Mouse (Mus musculus): ENCODE measurements around the gene Atf2. TPM values are rescaled to one million over a fixed set of nuclear protein-coding genes. Genes with fewer than 3 reads are reported as not detected.

Gene Atf2
- polyA plus RNA-seq (2016; fragmentation: Nextera tagmentation; extraction: Ambion mirVana), result 89.8 and 98.5 TPM in 2 replicates

DNA sequence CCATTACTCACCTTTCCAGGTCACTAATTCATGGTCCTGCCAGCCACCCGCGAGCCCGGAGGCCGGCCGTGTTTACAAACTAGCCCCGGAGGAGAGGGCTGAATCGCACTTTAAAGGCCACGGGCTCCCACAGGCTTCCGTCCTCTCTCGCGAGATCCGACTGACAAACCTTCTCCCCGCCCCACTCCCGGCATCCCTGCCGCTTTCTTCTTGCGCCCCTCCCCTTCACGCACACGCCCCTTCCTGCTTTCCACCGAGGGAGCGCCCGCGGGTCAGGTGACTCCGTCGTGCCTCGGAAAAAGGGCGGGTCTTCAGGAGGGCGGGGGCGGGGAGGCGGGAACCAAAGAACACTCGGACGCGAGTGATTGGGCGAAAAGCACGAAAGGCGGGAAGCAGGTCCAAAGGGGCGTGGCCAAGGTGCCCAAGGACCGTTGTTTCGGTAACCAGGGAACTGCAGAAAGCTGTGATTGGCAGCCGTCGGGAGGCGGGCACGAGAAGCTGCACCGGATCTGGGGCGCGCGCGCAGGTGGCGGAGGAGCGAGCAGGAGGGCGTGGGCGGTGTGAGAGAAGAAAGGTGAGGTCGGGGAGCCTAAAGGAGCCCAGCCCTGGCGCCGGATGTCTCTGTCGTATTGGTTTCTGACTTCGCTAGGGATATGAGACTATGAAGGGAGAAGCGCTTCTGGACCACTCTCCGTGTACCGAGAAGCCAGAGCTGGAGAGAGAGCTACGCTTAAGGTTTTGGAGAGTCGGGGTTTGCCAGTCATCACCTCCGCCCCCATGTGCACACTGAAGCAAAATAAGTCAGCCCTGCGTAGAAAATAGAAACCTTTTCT is at the start of gene Atf2:
Atf2 (minus strand) TSS at position 176 of the 833 bp plus-strand sequence.
- 0 out of 2 replicates have a peak, but pooled peaks cover 3% of the 10 kb centered on the region for H3K4me1 ChIP-seq
- peak within 1 kb of the TSS; percentile 96 for H3K9ac ChIP-seq
- H3K27ac ChIP-seq, result peak within 1 kb of the TSS; percentile 89
- H3K4me3 ChIP-seq, result peak within 1 kb of the TSS; percentile 91
- under 1% methylated on average over 63 of the region's 63 CpGs for WGBS
- peak within 1 kb of the TSS; percentile 80 for H3K4me2 ChIP-seq (replicated peaks)
- ATAC-seq (ENCODE audit: low FRiP score, low read depth), result peak; percentile 96
- H3K27me3 ChIP-seq (replicated peaks), result no peaks in the 10 kb centered on the region
- no peaks in the 10 kb centered on the region for H3K36me3 ChIP-seq
- H3K9me3 ChIP-seq, result no peaks in the 10 kb centered on the region

DNA sequence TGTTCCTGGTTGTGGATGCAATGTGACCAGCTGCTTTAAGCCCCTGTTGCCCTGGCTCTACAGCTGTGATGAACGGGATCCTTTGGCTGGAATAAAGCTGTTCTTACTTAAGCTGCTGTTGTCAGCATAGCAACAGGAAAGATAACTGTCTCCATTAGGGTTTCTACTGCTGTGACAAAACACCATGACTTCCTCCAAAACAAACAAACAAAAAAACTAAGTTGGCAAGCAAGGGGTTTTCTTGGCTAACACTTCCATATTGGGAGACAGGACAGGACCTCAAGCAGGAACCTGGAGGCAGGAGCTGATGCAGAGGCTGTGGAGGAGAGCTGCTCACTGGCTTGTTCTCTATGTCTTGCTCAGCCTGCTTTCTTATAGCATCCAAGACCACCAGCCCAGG is 48.8 kb upstream of the Atf2 start:
- no peak for ATAC-seq (ENCODE audit: low FRiP score, low read depth)
- WGBS, result 60% methylated on average over 1 of the region's 1 CpGs

GRCm38 (mm10) chr2:73940471-73940870 is 48.0 kb upstream of the Atf2 start:
- H3K4me2 ChIP-seq (replicated peaks), result no peak overlapping the region
- H3K9ac ChIP-seq, result no peak overlapping the region
- no peak for ATAC-seq (ENCODE audit: low FRiP score, low read depth)
- H3K27ac ChIP-seq, result no peak overlapping the region
- H3K4me1 ChIP-seq, result no peaks in the 10 kb centered on the region
- H3K36me3 ChIP-seq, result no peaks in the 10 kb centered on the region
- no peaks in the 10 kb centered on the region for H3K9me3 ChIP-seq
- no peak overlapping the region for H3K4me3 ChIP-seq
- no peaks in the 10 kb centered on the region for H3K27me3 ChIP-seq (replicated peaks)
- WGBS, result 80% methylated on average over 7 of the region's 7 CpGs

More for the DNA sequence above, 48.8 kb upstream of the Atf2 start:
- no peaks in the 10 kb centered on the region for H3K36me3 ChIP-seq
- H3K9ac ChIP-seq, result no peak overlapping the region
- H3K4me2 ChIP-seq (replicated peaks), result no peak overlapping the region
- no peaks in the 10 kb centered on the region for H3K9me3 ChIP-seq
- H3K4me1 ChIP-seq, result no peaks in the 10 kb centered on the region
- H3K27ac ChIP-seq, result no peak overlapping the region
- H3K27me3 ChIP-seq (replicated peaks), result no peaks in the 10 kb centered on the region
- H3K4me3 ChIP-seq, result no peak overlapping the region

GRCm38 (mm10) chr2:73938896-73939295 is 46.5 kb upstream of the Atf2 start:
- no peaks in the 10 kb centered on the region for H3K4me1 ChIP-seq
- no peak overlapping the region for H3K4me2 ChIP-seq (replicated peaks)
- H3K36me3 ChIP-seq, result no peaks in the 10 kb centered on the region
- ATAC-seq (ENCODE audit: low FRiP score, low read depth), result no peak
- H3K4me3 ChIP-seq, result no peak overlapping the region
- no peak overlapping the region for H3K9ac ChIP-seq
- 83% methylated on average over 2 of the region's 2 CpGs for WGBS
- H3K27ac ChIP-seq, result no peak overlapping the region
- no peaks in the 10 kb centered on the region for H3K9me3 ChIP-seq
- no peaks in the 10 kb centered on the region for H3K27me3 ChIP-seq (replicated peaks)

GRCm38 (mm10) chr2:73932676-73933313 is 40.4 kb upstream of the Atf2 start:
- no peak overlapping the region for H3K27ac ChIP-seq
- H3K36me3 ChIP-seq, result no peaks in the 10 kb centered on the region
- 86% methylated on average over 8 of the region's 8 CpGs for WGBS
- no peak for ATAC-seq (ENCODE audit: low FRiP score, low read depth)
- no peaks in the 10 kb centered on the region for H3K4me1 ChIP-seq
- 0 out of 2 replicates have a peak, but pooled peaks cover 3% of the 10 kb centered on the region for H3K9me3 ChIP-seq
- no peak overlapping the region for H3K9ac ChIP-seq
- no peak overlapping the region for H3K4me2 ChIP-seq (replicated peaks)
- H3K4me3 ChIP-seq, result no peak overlapping the region
- no peaks in the 10 kb centered on the region for H3K27me3 ChIP-seq (replicated peaks)

GRCm38 (mm10) chr2:73927711-73928110 is 35.3 kb upstream of the Atf2 start:
- Histone ChIP-seq H3K4me3 (no peak overlapping the region), H3K9ac (no peak overlapping the region), H3K27ac (no peak overlapping the region), H3K36me3 (no peaks in the 10 kb centered on the region), H3K4me2 (replicated peaks) (no peak overlapping the region), H3K27me3 (replicated peaks) (no peaks in the 10 kb centered on the region), H3K9me3 (0 out of 2 replicates have a peak, but pooled peaks cover 3% of the 10 kb centered on the region), H3K4me1 (no peaks in the 10 kb centered on the region)
- ATAC-seq (ENCODE audit: low FRiP score, low read depth), result no peak

- ATAC-seq (ENCODE audit: low FRiP score, low read depth), result no peak
- Histone ChIP-seq H3K4me3 (no peak overlapping the region), H3K27me3 (replicated peaks) (no peaks in the 10 kb centered on the region), H3K4me2 (replicated peaks) (no peak overlapping the region), H3K9me3 (0 out of 2 replicates have a peak, but pooled peaks cover 3% of the 10 kb centered on the region), H3K9ac (no peak overlapping the region), H3K4me1 (no peaks in the 10 kb centered on the region), H3K27ac (no peak overlapping the region), H3K36me3 (no peaks in the 10 kb centered on the region)
- WGBS, result 73% methylated on average over 3 of the region's 3 CpGs
Measured at GRCm38 (mm10) chr2:73925539-73925938, 33.1 kb upstream of the Atf2 start.

DNA sequence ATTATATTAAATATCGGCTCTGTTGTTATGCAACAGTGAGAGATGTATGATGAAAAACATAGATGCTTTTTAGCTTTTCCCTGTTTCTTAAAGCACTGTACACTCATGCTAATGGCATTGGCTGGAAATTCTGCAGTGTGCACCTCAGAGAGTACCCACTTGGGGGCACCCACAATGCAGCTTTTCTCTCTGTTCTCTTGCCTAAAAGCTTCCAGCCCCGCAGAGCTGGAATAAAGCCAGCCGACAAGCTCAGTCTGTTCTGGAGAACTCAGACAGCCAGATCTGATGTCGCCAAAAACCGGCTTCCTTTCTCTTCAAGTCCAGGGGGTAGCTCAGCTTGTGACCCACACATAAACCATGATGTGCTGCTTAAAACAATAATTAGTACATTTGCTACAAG is 32.6 kb upstream of the Atf2 start:
- Histone ChIP-seq H3K27me3 (replicated peaks) (no peaks in the 10 kb centered on the region), H3K36me3 (no peaks in the 10 kb centered on the region), H3K27ac (no peak overlapping the region), H3K4me3 (no peak overlapping the region), H3K9me3 (0 out of 2 replicates have a peak, but pooled peaks cover 3% of the 10 kb centered on the region), H3K9ac (no peak overlapping the region), H3K4me1 (no peaks in the 10 kb centered on the region), H3K4me2 (replicated peaks) (no peak overlapping the region)
- WGBS, result 22% methylated on average over 5 of the region's 5 CpGs
- ATAC-seq (ENCODE audit: low FRiP score, low read depth), result 0 out of 2 replicates have a peak, but pooled peaks have one; percentile 58

- Histone ChIP-seq H3K9me3 (no peaks in the 10 kb centered on the region), H3K27me3 (replicated peaks) (no peaks in the 10 kb centered on the region), H3K9ac (no peak overlapping the region), H3K4me3 (no peak overlapping the region), H3K4me1 (no peaks in the 10 kb centered on the region), H3K4me2 (replicated peaks) (no peak overlapping the region), H3K27ac (no peak overlapping the region), H3K36me3 (no peaks in the 10 kb centered on the region)
- 79% methylated on average over 7 of the region's 7 CpGs for WGBS
- no peak for ATAC-seq (ENCODE audit: low FRiP score, low read depth)
Measured at GRCm38 (mm10) chr2:73919642-73920041, 27.2 kb upstream of the Atf2 start.

DNA sequence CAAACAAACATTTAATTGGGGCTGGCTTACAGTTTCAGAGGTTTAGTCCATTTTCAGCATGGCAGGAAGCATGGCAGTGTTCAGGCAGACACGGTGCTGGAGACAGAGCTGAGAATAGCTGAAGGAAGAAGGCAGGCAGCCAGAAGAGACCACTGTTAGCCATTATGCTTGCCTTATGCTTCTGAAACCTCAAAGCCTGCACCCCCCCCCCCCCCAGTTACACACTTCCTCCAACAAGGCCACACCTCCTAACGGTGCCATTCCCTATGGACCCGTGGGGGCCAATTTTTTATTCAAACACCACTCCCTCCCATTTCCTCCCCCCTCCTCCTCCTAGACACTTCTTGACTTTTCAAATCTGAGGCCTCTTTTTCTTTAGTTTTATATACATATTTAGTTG is 19.8 kb upstream of the Atf2 start:
- no peak overlapping the region for H3K9ac ChIP-seq
- ATAC-seq (ENCODE audit: low FRiP score, low read depth), result no peak
- H3K9me3 ChIP-seq, result no peaks in the 10 kb centered on the region
- no peaks in the 10 kb centered on the region for H3K27me3 ChIP-seq (replicated peaks)
- peaks cover 8% of the 10 kb centered on the region for H3K4me1 ChIP-seq
- no peak overlapping the region for H3K4me3 ChIP-seq
- WGBS, result 85% methylated on average over 3 of the region's 3 CpGs
- peaks cover 19% of the 10 kb centered on the region for H3K36me3 ChIP-seq
- no peak overlapping the region for H3K4me2 ChIP-seq (replicated peaks)
- H3K27ac ChIP-seq, result no peak overlapping the region

DNA sequence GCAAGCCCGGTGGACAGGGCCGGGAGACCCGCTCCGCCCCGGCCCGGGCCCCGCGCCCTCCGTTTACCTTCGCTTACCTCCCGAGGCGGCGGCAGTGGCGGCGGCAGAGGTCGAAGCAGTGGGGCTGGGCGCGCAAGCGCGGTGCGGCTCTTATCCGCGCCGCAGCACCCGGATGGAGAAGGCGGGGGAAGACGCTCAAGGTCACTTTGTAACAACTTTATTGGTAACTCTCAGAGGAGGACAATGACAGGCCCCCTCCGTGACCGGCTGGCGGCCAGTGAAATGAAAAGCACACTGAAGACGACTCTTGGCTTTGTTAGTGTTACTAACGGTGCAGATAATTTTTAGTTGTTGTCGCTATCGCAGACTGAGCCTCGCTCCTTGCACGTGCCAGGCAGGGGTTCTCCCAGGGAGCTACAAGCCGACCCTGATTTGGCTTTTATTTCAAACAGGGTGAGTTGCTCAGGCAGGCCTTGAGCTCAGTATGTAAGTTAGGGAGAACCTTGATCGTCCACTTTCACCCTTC is 18.8 kb upstream of the Atf2 start, which contains the start of gene Atp5g3:
Atp5g3 (minus strand) TSS at position 152 of the 526 bp plus-strand sequence.
- H3K27me3 ChIP-seq (replicated peaks), result no peaks in the 10 kb centered on the region
- H3K27ac ChIP-seq, result peak within 1 kb of the TSS; percentile 89
- H3K4me2 ChIP-seq (replicated peaks), result peak within 1 kb of the TSS; percentile 71
- WGBS, result under 1% methylated on average over 38 of the region's 38 CpGs
- ATAC-seq (ENCODE audit: low FRiP score, low read depth), result peak; percentile 97
- H3K4me1 ChIP-seq, result peaks cover 8% of the 10 kb centered on the region
- peak within 1 kb of the TSS; percentile 99 for H3K4me3 ChIP-seq
- H3K9ac ChIP-seq, result peak within 1 kb of the TSS; percentile 100
- H3K9me3 ChIP-seq, result no peaks in the 10 kb centered on the region
- peaks cover 27% of the 10 kb centered on the region for H3K36me3 ChIP-seq

DNA sequence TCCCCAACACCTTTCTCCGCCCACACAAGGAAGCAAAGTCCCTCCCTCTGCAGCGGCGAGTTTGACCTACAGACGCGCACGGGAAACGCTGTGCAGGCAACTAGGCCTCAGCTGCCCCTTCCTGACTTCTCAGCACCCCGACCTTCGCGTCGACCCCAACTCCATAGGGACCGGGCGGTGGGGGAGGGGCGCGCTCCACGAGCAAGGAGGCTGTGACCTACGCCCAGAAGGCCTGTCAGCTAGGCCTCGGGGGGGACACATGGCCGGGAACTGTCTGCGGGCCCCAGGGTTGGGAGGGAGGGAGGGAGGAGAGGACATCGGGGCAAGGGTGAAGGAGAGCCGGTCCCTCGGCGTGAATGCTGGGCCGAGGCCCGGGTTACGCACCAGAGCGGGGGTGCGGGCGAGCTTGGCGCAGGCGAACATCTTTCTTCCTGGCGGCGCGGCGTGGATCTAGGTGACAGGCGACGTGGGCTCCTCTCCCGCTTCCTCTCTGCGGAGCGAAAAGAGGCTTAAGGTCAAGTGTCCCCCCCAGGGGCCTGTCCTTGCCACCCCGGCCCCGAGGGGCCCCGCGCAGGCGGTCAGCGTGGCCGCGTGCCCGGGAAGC is 18.2 kb upstream of the Atf2 start:
- Histone ChIP-seq H3K27me3 (replicated peaks) (no peaks in the 10 kb centered on the region), H3K9ac (peak overlapping the region; percentile 100), H3K27ac (peak overlapping the region; percentile 89), H3K4me2 (replicated peaks) (peak overlapping the region; percentile 71), H3K4me3 (peak overlapping the region; percentile 99), H3K4me1 (peaks cover 8% of the 10 kb centered on the region), H3K36me3 (peaks cover 27% of the 10 kb centered on the region), H3K9me3 (no peaks in the 10 kb centered on the region)
- WGBS, result under 1% methylated on average over 50 of the region's 50 CpGs
- ATAC-seq (ENCODE audit: low FRiP score, low read depth), result peak; percentile 57
